In genomic region chr3:88145952-88146351, GRCm38 (mm10) we compare ENCODE assay signal across 8 mouse cellular contexts. TPM values are rescaled to one million over a fixed set of nuclear protein-coding genes. Genes with fewer than 3 reads are reported as not detected.
DNase-seq lines count a peak whose midpoint lies in the region; ATAC-seq and TF ChIP-seq lines count a peak whose summit lies in the region.

No protein-coding gene starts in this region.

- H3K9ac ChIP-seq in lung, embryonic 15.5 days: no peak overlapping the region; the same call in 1 of the 2 replicates
- no peak overlapping the region for H3K9ac ChIP-seq in stomach, embryonic 15.5 days

- peaks cover 66% of the 10 kb centered on the region for H3K4me1 ChIP-seq in brown adipose tissue, adult 24 weeks (ENCODE audit: control insufficient read depth, insufficient read depth, insufficient read length, low read length)
- peaks cover 78% of the 10 kb centered on the region for H3K4me1 ChIP-seq in lung, embryonic 15.5 days
- H3K4me1 ChIP-seq in stomach, embryonic 15.5 days: peaks cover 81% of the 10 kb centered on the region

- H3K4me2 ChIP-seq in lung, embryonic 15.5 days: peak overlapping the region; percentile 93; the same call in 1 of the 2 replicates
- H3K4me2 ChIP-seq in stomach, embryonic 15.5 days: peak overlapping the region; percentile 81

- peak overlapping the region; percentile 63 for H3K4me3 ChIP-seq in layer of hippocampus, adult 2 months
- peak overlapping the region; percentile 75 for H3K4me3 ChIP-seq in brown adipose tissue, adult 24 weeks (ENCODE audit: insufficient read depth, low read depth, low read length)
- H3K4me3 ChIP-seq in lung, embryonic 15.5 days: no peak overlapping the region
- no peak overlapping the region for H3K4me3 ChIP-seq in stomach, embryonic 15.5 days (replicated peaks)

- no peak for ATAC-seq in lung, embryonic 15.5 days (ENCODE audit: borderline replicate concordance, extremely low read depth, low FRiP score, low TSS enrichment)
- ATAC-seq in stomach, embryonic 15.5 days (ENCODE audit: insufficient read depth, low FRiP score, low read depth): no peak

- H3K9me3 ChIP-seq in lung, embryonic 15.5 days: no peaks in the 10 kb centered on the region
- H3K9me3 ChIP-seq in stomach, embryonic 15.5 days: no peaks in the 10 kb centered on the region

- no peaks in the 10 kb centered on the region for H3K27me3 ChIP-seq in lung, embryonic 15.5 days
- H3K27me3 ChIP-seq in stomach, embryonic 15.5 days (replicated peaks): no peaks in the 10 kb centered on the region

- H3K36me3 ChIP-seq in lung, embryonic 15.5 days: no peaks in the 10 kb centered on the region
- H3K36me3 ChIP-seq in stomach, embryonic 15.5 days: no peaks in the 10 kb centered on the region

- H3K27ac ChIP-seq in layer of hippocampus, adult 2 months: peak overlapping the region; percentile 96
- peak overlapping the region; percentile 99 for H3K27ac ChIP-seq in brown adipose tissue, adult 24 weeks (replicated peaks; ENCODE audit: low read depth, low read length)
- H3K27ac ChIP-seq in lung, embryonic 15.5 days: no peak overlapping the region
- peak overlapping the region; percentile 26; the same call in 1 of the 2 replicates for H3K27ac ChIP-seq in stomach, embryonic 15.5 days

- no peak for TF ChIP-seq CTCF in layer of hippocampus, adult 2 months (conservative IDR thresholded peaks at IDR 0.05)

- WGBS in lung, embryonic 15.5 days: 51% methylated on average over 5 of the region's 5 CpGs
- 44% methylated on average over 5 of the region's 5 CpGs for WGBS in stomach, embryonic 15.5 days

- DNase-seq in layer of hippocampus, adult 2 months (ENCODE audit: low spot score in 2 of 2): no peak
- no peak for DNase-seq in layer of hippocampus, adult 9-10 months (ENCODE audit: low spot score)
- peak; percentile 29 for DNase-seq in heart, postnatal 4 days
- no peak for DNase-seq in frontal cortex, postnatal 25 days (ENCODE audit: low spot score in 2 of 2)
- no peak for DNase-seq in right cerebral cortex, postnatal 14 days

RNA-seq across cellular contexts. Expression of gene Mef2d, which starts 3.8 kb away (rescaled TPM):
- total RNA-seq in layer of hippocampus, adult 2 months (2021): 100 to 1,000 TPM; 206 to 210 TPM
- 34.8 and 50.0 TPM in 2 replicates for polyA plus RNA-seq in brown adipose tissue, adult 24 weeks (2012; ENCODE audit: insufficient read depth, insufficient read length, missing spikeins)
- 100 to 1,000 TPM; 115 to 120 TPM for total RNA-seq in heart, postnatal 4 days (2021)
- 16.7 and 20.4 TPM in 2 replicates for polyA plus RNA-seq in lung, embryonic 15.5 days (2015; fragmentation: Nextera tagmentation; extraction: Ambion mirVana)
- polyA plus RNA-seq in stomach, embryonic 15.5 days (2015; fragmentation: Nextera tagmentation; extraction: Ambion mirVana): 17.7 and 19.9 TPM in 2 replicates

Comparison
In these comparisons a context has a peak if more than half of its experiments do, and no peak if none do; other contexts are left out.
1. H3K4me3 ChIP-seq: peak in layer of hippocampus, adult 2 months (single experiment) and brown adipose tissue, adult 24 weeks (single experiment); none in lung, embryonic 15.5 days (single experiment) and stomach, embryonic 15.5 days (single experiment).